Mouse (Mus musculus): ENCODE results near the gene Csnk1g2.

DNA sequence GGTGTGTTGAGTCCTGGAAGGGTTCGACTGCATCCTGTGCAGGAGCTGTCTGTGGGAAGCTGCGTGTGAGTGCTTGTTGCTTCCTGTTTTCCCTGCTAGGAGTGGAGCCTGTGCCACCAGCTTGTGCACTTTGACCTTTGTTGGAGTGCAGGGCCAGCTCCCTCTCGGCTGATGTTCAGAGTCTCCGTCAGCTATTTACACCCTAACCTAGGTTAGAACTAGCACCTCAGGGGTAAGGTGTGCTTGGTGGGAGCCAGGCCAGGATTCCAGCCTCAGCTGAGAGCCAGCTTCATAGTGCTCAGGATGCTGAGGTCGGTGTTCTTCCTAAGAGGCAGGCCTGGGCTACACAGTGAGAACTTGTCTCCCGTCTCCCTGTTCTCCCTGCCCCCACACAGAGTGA lies 12.7 kb downstream of the Csnk1g2 start:
- TF ChIP-seq CTCF (IDR thresholded peaks at IDR 0.05; ENCODE audit: extremely low read depth, insufficient read depth, low read length) (no peak), POLR2A (IDR thresholded peaks at IDR 0.05; ENCODE audit: extremely low read depth, insufficient read depth, low read length) (no peak)

Measured in cortical plate, adult 2 months (tissue).